Mouse (Mus musculus) c-Kit-negative CD71-positive TER-119-positive erythroid progenitor cells, embryonic 14.5 days (primary cell): ENCODE data around the gene Ncf4.
A peak's percentile ranks its signal among the peaks of the same experiment; 100 is the strongest.

Experiments
- DNase-seq: peaks from one replicate; pipeline ENCODE4 v3.0.0-alpha.2; 2013; ENCODE audit warnings: low read depth, low spot score

Ncf4 gene

GRCm38 (mm10) chr15:78244695-78245492, at the start of gene Ncf4:
Ncf4 (plus strand) TSS chr15:78244801.
- DNase-seq, result no peak

DNA sequence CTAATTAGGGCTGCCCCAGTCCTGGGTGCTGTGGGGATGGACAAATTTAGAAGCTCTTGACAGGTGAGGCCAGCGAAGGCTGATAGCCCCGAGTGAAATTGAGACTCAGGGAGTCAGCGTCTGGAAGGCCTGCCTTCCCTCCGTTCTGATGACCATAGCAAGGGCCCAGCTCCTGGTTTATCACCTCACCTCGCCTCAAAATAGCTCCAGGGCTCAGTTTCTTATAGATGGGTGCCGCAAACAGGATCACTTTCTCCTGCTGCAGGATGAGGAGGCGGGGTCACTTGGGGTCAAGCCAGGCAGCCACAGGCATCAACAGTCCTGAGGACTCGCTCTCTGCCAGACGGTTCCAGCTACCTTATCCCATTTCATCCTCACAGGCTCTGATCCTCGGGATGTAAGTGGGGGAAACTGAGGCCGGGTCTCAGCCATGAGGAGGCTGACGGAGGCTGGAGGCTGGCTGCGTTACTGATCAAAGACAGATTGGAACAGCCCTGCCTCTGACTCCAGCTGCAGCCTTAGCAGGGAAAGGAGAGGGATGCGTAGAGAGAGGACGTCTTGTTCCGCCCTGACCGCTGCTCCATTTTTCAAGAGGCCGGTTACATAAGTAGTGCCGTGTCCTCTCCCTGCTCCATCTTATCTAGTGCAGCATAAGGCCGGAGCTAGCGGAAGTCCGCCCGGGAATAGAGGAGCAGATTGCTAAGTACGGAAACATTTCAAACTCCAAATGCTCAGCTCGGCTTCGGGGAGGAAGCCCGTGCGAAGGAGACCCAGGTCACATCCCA, 49.3 kb upstream of the Ncf4 start:
- DNase-seq, result no peak

- no peak for DNase-seq
Observed at GRCm38 (mm10) chr15:78204053-78204847, 40.4 kb upstream of the Ncf4 start.

- no peak for DNase-seq
Observed at GRCm38 (mm10) chr15:78205192-78205591, 39.4 kb upstream of the Ncf4 start.

- DNase-seq, result no peak
Observed at GRCm38 (mm10) chr15:78206312-78206711, 38.3 kb upstream of the Ncf4 start, which contains the start of gene Pvalb. Pvalb (minus strand) TSS chr15:78206400.

DNA sequence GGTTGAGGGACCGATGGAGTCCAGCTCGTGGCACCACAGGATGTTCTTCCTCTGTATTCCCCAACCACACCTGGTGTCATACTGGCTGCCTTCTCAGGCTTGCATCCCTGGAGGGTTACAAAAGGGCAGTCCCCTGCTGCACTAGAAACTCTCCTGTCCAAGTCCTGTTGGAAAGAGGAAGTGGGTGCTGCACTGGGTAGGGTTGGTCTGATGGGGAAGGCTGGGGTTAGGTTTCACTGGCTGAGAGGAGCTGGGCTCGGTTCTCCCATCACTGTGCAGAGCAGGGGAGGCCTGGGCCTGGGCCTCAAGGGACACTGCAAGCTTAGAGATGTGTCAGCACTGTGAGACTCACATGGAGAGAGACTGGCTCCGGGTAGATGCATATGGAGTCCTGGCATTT, 34.4 kb upstream of the Ncf4 start:
- no peak for DNase-seq

- no peak for DNase-seq
Observed at GRCm38 (mm10) chr15:78211367-78211766, 33.2 kb upstream of the Ncf4 start.

DNA sequence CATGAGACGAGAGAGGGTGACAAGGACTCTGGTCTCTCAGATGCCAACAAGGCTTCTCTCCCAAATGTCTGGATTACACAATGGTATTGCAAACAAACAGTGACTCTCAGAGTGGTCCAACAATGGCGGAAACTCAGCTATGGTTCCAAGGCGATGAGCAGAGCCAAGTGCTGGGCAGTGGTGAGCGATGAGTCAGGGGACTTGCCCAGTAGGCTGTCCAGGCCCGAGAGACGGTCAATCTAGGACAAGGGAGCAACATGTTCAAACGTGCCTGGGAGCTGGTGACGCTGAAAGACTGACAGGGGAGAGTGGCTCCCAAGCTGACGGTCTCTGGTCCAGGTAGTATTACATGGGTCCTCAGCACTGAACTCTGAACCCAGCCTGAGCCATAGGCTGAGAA, 29.3 kb upstream of the Ncf4 start:
- no peak for DNase-seq

DNA sequence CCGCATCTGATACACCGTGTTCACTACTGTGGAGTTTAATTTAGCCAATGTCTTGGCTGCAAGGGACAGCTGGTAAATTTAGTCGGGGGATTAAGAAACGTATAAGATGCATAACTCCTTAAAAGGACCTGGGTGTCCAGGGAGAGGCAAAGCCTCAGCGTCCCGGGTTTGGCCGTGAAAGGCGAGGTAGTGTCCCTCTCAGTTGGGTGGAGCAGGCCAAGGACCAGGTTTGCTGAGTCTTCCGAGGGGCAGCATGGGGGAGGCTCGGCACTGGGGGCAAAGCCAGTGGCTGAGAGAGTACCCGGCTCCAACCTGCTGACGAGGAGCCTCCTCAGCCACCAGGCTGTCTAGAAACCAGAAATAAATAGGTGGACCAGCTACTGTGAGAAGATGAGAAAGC, 16.8 kb upstream of the Ncf4 start:
- no peak for DNase-seq

DNA sequence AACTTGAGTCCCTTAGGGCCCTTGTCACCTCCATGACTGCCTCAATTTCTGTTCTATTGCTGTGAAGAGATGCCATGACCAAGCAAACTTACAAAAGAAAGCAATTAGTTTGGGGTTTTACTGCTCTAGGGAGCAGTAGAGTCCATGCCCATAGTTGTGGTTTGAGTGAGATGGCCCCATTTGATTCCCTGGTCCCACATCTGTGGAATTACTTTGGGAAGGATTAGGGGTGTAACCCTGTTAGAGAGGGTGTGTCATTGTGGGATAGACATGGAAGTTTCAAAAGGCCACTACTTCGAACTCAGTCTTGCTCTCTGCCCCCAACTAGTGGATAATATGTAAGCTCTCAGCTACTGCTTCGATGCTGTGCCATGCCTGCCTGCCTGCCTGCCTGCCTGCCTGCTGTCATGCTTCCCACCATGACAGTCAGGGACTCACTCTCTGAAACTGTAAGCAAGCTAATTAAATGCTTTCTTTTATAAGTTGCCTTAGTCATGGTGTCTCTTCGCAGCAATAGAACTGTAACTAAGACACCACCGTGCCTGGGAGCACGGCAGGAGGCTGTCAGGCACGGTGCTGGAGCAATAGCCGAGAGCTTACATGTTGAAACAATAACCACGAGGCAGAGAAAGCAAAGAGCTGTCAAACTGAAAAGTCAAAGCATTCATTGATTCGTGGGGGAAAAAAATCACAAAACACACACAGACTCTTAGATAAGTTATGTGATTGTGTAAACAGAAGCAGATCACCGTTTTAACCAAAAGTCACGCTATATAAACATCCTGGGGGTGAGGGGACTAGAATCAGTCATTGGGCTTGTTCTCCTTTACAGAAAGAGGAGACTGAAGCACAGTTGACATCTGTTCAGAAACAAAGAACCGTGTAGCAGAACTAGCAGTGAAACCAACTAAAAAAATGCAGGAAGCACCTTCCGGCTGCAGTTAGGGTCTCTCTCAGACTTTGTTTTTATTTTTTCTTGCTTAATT, 13.0 kb upstream of the Ncf4 start:
- DNase-seq, result no peak

- DNase-seq, result no peak
Observed at GRCm38 (mm10) chr15:78234823-78235509, 9.6 kb upstream of the Ncf4 start.

DNA sequence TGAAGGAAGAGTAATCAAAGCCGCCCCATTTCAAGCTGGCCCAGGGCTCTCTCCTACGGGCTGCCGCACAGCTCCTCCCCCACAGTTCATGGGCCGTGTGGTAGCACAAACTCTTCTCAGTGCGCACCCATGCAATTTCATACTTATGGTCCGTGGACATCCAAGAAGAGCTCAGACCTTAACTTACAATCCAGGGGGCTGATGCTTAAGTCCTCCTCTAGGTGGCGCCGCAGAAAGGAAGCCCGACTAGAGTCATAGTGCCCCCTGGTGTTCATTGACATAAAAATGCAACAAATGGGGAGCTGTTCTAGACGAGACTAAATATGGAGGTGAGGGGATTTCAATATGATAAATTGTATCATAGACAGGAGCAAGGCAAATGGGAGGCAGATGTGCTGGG, 5.1 kb upstream of the Ncf4 start:
- peak; percentile 59 for DNase-seq

- no peak for DNase-seq
Observed at GRCm38 (mm10) chr15:78239956-78240617, 4.5 kb upstream of the Ncf4 start.

- DNase-seq, result no peak
Observed at GRCm38 (mm10) chr15:78241335-78241734, 3.3 kb upstream of the Ncf4 start.

- DNase-seq, result no peak
Observed at GRCm38 (mm10) chr15:78243061-78243460, 1.5 kb upstream of the Ncf4 start.

DNA sequence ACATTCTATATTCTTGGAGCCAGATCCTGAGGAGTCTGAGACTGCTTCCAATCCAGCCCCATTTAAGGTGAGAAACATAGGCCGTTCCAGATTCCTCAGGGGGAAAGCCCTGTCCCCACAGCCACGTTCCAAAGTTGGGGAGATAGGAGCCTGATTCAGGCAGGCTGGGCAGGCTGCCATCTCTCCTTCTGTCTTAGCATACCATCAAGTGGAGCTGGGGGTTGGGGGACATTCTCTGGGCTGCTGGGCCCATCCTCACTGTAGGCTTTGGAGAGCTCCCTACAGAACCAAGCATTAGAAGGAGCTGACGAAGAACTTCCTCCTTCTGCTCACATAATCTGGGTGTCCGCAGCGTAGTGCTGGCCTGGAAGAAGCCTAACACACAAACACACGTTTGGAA, 827 bp upstream of the Ncf4 start:
- no peak for DNase-seq

- DNase-seq, result no peak
Observed at GRCm38 (mm10) chr15:78246143-78247116, 1.8 kb downstream of the Ncf4 start.

DNA sequence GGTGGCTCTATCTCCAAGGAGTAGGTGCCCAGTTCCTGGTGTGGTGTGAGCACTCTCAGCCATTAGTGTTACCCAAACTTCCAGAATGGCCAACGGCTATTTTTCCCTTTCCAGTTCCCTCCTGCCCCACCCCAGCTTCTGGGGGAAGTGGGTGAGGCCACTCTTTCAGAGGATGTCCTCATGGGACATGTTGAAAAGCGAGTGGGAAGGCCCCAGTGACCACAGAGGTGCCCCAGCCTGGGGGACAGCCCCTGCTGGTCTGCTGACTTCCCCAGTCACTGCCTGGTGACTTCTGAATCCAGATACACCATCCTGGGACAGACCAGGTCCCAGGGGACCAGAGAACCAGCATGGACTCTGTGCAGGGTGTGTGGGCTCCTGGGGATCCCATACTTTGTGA, 3.1 kb downstream of the Ncf4 start:
- no peak for DNase-seq

- no peak for DNase-seq
Observed at GRCm38 (mm10) chr15:78248410-78248809, 3.8 kb downstream of the Ncf4 start.
